Mouse (Mus musculus) embryonic stem cell, embryonic (primary cell): Measurements from ENCODE around the gene Arl10.

Experiments
- CTCF ChIA-PET, 4 experiments: fragments of 300-600 bp in 2 of 4; fragments of 350-600 bp in 2 of 4; sonication (Branson Sonifier 250); formaldehyde crosslinking; loops; one replicate each; lab custom pipeline; 2022; ENCODE audit warnings: inconsistent platforms in 2 of 4; lab: Charles Lee
- POLR2A ChIA-PET, 4 experiments: fragments of 300-600 bp in 2 of 4; fragments of 350-600 bp in 2 of 4; sonication (Branson Sonifier 250); formaldehyde crosslinking; loops; one replicate each; lab custom pipeline; 2022; ENCODE audit warnings: antibody characterized with exemption in 4 of 4, inconsistent platforms in 1 of 4; lab: Charles Lee

The Arl10 gene

GRCm38 (mm10) chr13:54570736-54571135 lies 4.1 kb upstream of the Arl10 start:
- CTCF ChIA-PET, result no interaction called here
- POLR2A ChIA-PET, result interaction anchor here in 3 of 4 experiments (0.6 to 1.7 kb wide), 7 partner anchors 9 to 56 kb away, joined by 3 to 6 read pairs (median 5); partner anchors contain the start of genes Higd2a (in 2 of the 3) and Nop16 (in 2 of the 3)

GRCm38 (mm10) chr13:54571637-54572036 lies 3.2 kb upstream of the Arl10 start:
- POLR2A ChIA-PET, result interaction anchor here in 3 of 4 experiments (0.7 to 1.7 kb wide), 8 partner anchors 8 to 66 kb away, joined by 3 to 6 read pairs (median 5); partner anchors contain the start of genes Higd2a (in 2 of the 3), Nop16 (in 2 of the 3) and Faf2 (in 1 of the 3)
- CTCF ChIA-PET, result no interaction called here

GRCm38 (mm10) chr13:54572621-54573020 lies 2.2 kb upstream of the Arl10 start:
- CTCF ChIA-PET, result interaction anchor here in 1 of 4 experiments (0.6 kb wide), 1 partner anchor 1513 kb away, joined by 4 read pairs; no protein-coding TSS in a partner anchor
- POLR2A ChIA-PET, result interaction anchor here in 1 of 4 experiments (1.2 kb wide), 1 partner anchor 17 kb away, joined by 3 read pairs; no protein-coding TSS in a partner anchor

GRCm38 (mm10) chr13:54575489-54575888 lies 674 bp downstream of the Arl10 start:
- CTCF ChIA-PET, result interaction anchor here in 3 of 4 experiments (0.5 to 1.5 kb wide), 7 partner anchors 10 to 932 kb away, joined by 3 to 6 read pairs (median 3); partner anchors contain the start of genes 4833439L19Rik (in 1 of the 3), Faf2 (in 1 of the 3), Higd2a (in 1 of the 3) and Nop16 (in 1 of the 3)
- POLR2A ChIA-PET, result interaction anchor here in 3 of 4 experiments (0.6 to 8.8 kb wide), 21 partner anchors 8 to 712 kb away, joined by 3 to 82 read pairs (median 6); partner anchors contain the start of genes 4833439L19Rik (in 3 of the 3), Higd2a (in 3 of the 3), Nop16 (in 3 of the 3) and Cltb (in 1 of the 3)

GRCm38 (mm10) chr13:54577652-54578507 lies 3.1 kb downstream of the Arl10 start:
- ChIA-PET CTCF (interaction anchor here in 3 of 4 experiments (0.6 to 0.9 kb wide), 4 partner anchors 12 to 1077 kb away, joined by 5 to 8 read pairs (median 6); partner anchors contain the start of gene 4833439L19Rik (in 1 of the 3)), POLR2A (interaction anchor here in 3 of 4 experiments (0.5 to 8.8 kb wide), 16 partner anchors 9 to 212 kb away, joined by 3 to 82 read pairs (median 3); partner anchors contain the start of genes Higd2a (in 3 of the 3), Nop16 (in 3 of the 3) and Thoc3 (in 1 of the 3))

GRCm38 (mm10) chr13:54581385-54581784 lies 6.6 kb downstream of the Arl10 start:
- POLR2A ChIA-PET, result interaction anchor here in 2 of 4 experiments (0.7 to 8.8 kb wide), 6 partner anchors 9 to 133 kb away, joined by 3 to 82 read pairs (median 5); partner anchors contain the start of genes Higd2a (in 2 of the 2) and Nop16 (in 2 of the 2)
- CTCF ChIA-PET, result interaction anchor here in 2 of 4 experiments (0.7 to 3.1 kb wide), 2 partner anchors 16 to 18 kb away, joined by 3 to 8 read pairs; partner anchors contain the start of gene 4833439L19Rik (in 1 of the 2)

GRCm38 (mm10) chr13:54582126-54582525 lies 7.3 kb downstream of the Arl10 start:
- CTCF ChIA-PET, result no interaction called here
- POLR2A ChIA-PET, result interaction anchor here in 3 of 4 experiments (0.6 to 8.8 kb wide), 8 partner anchors 8 to 135 kb away, joined by 3 to 82 read pairs (median 4); partner anchors contain the start of genes Higd2a (in 2 of the 3), Nop16 (in 2 of the 3) and Faf2 (in 1 of the 3)

- POLR2A ChIA-PET, result interaction anchor here in 2 of 4 experiments (0.6 to 1.4 kb wide), 5 partner anchors 8 to 1647 kb away, joined by 3 to 4 read pairs (median 4); partner anchors contain the start of genes Arl10 (in 1 of the 2) and Faf2 (in 1 of the 2)
- CTCF ChIA-PET, result interaction anchor here in 1 of 4 experiments (0.7 kb wide), 1 partner anchor 39 kb away, joined by 3 read pairs; no protein-coding TSS in a partner anchor
These were observed 8.0 kb downstream of the Arl10 start for GRCm38 (mm10) chr13:54582860-54583259.

- CTCF ChIA-PET, result no interaction called here
- POLR2A ChIA-PET, result interaction anchor here in 3 of 4 experiments (0.6 to 2.7 kb wide), 8 partner anchors 10 to 466 kb away, joined by 3 to 11 read pairs (median 4); partner anchors contain the start of genes Arl10 (in 2 of the 3) and Simc1 (in 1 of the 3)
These were observed 11.0 kb downstream of the Arl10 start for GRCm38 (mm10) chr13:54585831-54586230.

- CTCF ChIA-PET, result interaction anchor here in 3 of 4 experiments (0.7 to 1.7 kb wide), 8 partner anchors 11 to 32 kb away, joined by 3 to 6 read pairs (median 3); partner anchors contain the start of genes Faf2 (in 2 of the 3), 4833439L19Rik (in 1 of the 3) and Arl10 (in 1 of the 3)
These were observed 14.7 kb downstream of the Arl10 start for GRCm38 (mm10) chr13:54589414-54589995.

GRCm38 (mm10) chr13:54589996-54590951 lies 15.5 kb downstream of the Arl10 start, which contains the start of the genes Nop16 and Higd2a:
Gene Nop16 (minus strand): TSS chr13:54590090.
Gene Higd2a (plus strand): TSS chr13:54590207.
- CTCF ChIA-PET, result interaction anchor here (0.5 to 1.7 kb wide), 9 partner anchors 10 to 127 kb away, joined by 3 to 7 read pairs (median 3); partner anchors contain the start of genes Faf2 (in 2 of the 4), 4833439L19Rik (in 1 of the 4) and Arl10 (in 1 of the 4)
- POLR2A ChIA-PET, result interaction anchor here (0.5 to 5.3 kb wide), 69 partner anchors 10 to 599 kb away, joined by 3 to 82 read pairs (median 5); partner anchors contain the start of genes Arl10 (in 3 of the 4), Cltb (in 3 of the 4), 4833439L19Rik (in 2 of the 4) and Faf2 (in 2 of the 4)

More at GRCm38 (mm10) chr13:54589414-54589995, 14.7 kb downstream of the Arl10 start:
- POLR2A ChIA-PET, result interaction anchor here (0.5 to 5.3 kb wide), 66 partner anchors 11 to 953 kb away, joined by 3 to 82 read pairs (median 5); partner anchors contain the start of genes Arl10 (in 3 of the 4), Cltb (in 3 of the 4), Faf2 (in 2 of the 4) and Simc1 (in 2 of the 4)

- ChIA-PET POLR2A (interaction anchor here in 2 of 4 experiments (0.8 to 5.3 kb wide), 14 partner anchors 10 to 118 kb away, joined by 3 to 58 read pairs (median 14); partner anchors contain the start of genes 4833439L19Rik (in 1 of the 2), Arl10 (in 1 of the 2), Cltb (in 1 of the 2) and Faf2 (in 1 of the 2)), CTCF (interaction anchor here in 1 of 4 experiments (1.0 kb wide), 1 partner anchor 26 kb away, joined by 3 read pairs; no protein-coding TSS in a partner anchor)
These were observed 17.1 kb downstream of the Arl10 start for GRCm38 (mm10) chr13:54591776-54592356.

- CTCF ChIA-PET, result interaction anchor here in 1 of 4 experiments (0.6 kb wide), 1 partner anchor 33 kb away, joined by 3 read pairs; no protein-coding TSS in a partner anchor
These were observed 18.8 kb downstream of the Arl10 start for GRCm38 (mm10) chr13:54593617-54594016.

GRCm38 (mm10) chr13:54596107-54596690 lies 21.4 kb downstream of the Arl10 start:
- CTCF ChIA-PET, result no interaction called here
- POLR2A ChIA-PET, result interaction anchor here in 2 of 4 experiments (0.6 to 2.5 kb wide), 6 partner anchors 9 to 69 kb away, joined by 3 to 9 read pairs (median 6); no protein-coding TSS in a partner anchor

More at GRCm38 (mm10) chr13:54593617-54594016, 18.8 kb downstream of the Arl10 start:
- POLR2A ChIA-PET, result interaction anchor here in 3 of 4 experiments (0.6 to 5.3 kb wide), 9 partner anchors 8 to 136 kb away, joined by 3 to 54 read pairs (median 5); partner anchors contain the start of gene 4833439L19Rik (in 1 of the 3)
